Mouse (Mus musculus) stomach, postnatal 0 days (tissue): ENCODE measurements around the gene Supt3. TPM values are rescaled to one million over a fixed set of nuclear protein-coding genes. Genes with fewer than 3 reads are reported as not detected.

Experiments
- ATAC-seq: fragments of 200-750 bp; cut with Nextera tagmentation; 2 replicates; pipeline ENCODE4 v1.8.0; 2017; ENCODE audit not compliant: low FRiP score, low TSS enrichment
- DNase-seq: peaks from one replicate; pipeline ENCODE4 v3.0.0-alpha.2; 2016; ENCODE audit warnings: low spot score
- H3K27ac ChIP-seq: fragments of 300-500 bp; sonication (generic); replicated peaks from 2 replicates; pipeline ENCODE4 v1.5.1; 2014; ENCODE audit warnings: mild to moderate bottlenecking, control low read depth
- H3K27me3 ChIP-seq: fragments of 300-500 bp; sonication (generic); 2 replicates; pipeline ENCODE4 v1.6.1; 2014; ENCODE audit warnings: low read length; ENCODE audit not compliant: control insufficient read depth, insufficient read depth
- H3K36me3 ChIP-seq: fragments of 300-500 bp; sonication (generic); 2 replicates; pipeline ENCODE4 v1.6.1; 2014; ENCODE audit warnings: low read length, mixed read lengths; ENCODE audit not compliant: control insufficient read depth, insufficient read depth
- H3K4me1 ChIP-seq: fragments of 300-500 bp; sonication (generic); replicated peaks from 2 replicates; pipeline ENCODE4 v1.6.1; 2014; ENCODE audit warnings: antibody characterized with exemption; ENCODE audit not compliant: control insufficient read depth, insufficient read depth
- H3K4me2 ChIP-seq: fragments of 300-500 bp; sonication (generic); replicated peaks from 2 replicates; pipeline ENCODE4 v1.6.1; 2014; ENCODE audit warnings: low read depth, mild to moderate bottlenecking, control low read depth, moderate library complexity
- H3K4me3 ChIP-seq: fragments of 300-500 bp; sonication (generic); 2 replicates; pipeline ENCODE4 v1.5.1; 2014; ENCODE audit warnings: low read depth, low read length, control low read depth
- H3K9ac ChIP-seq: fragments of 300-500 bp; sonication (generic); 2 replicates; pipeline ENCODE4 v1.6.1; 2014; ENCODE audit warnings: mild to moderate bottlenecking, low read length, control low read depth, mixed read lengths
- H3K9me3 ChIP-seq: fragments of 300-500 bp; sonication (generic); 2 replicates; pipeline ENCODE4 v1.6.1; 2016; ENCODE audit warnings: low read length; ENCODE audit not compliant: control insufficient read depth
- CTCF ChIP-seq: IDR thresholded peaks from 2 replicates; pipeline ENCODE4 v1.5.1; 2016; ENCODE audit warnings: antibody characterized with exemption, low read depth, mild to moderate bottlenecking, moderate library complexity
- EP300 ChIP-seq: optimal IDR thresholded peaks from 2 replicates; pipeline ENCODE3; 2016; ENCODE audit warnings: antibody characterized with exemption
- WGBS: fragments of 180-500 bp; shearing (Covaris S2); extraction: QIAGEN DNeasy Blood & Tissue Kit; methylation state at CpG from one replicate; pipeline ENCODE4 v1.1.7; 2014; 5-methylcytosine and 5-hydroxymethylcytosine counted together
- polyA plus RNA-seq: library from polyadenylated mRNA; unstranded; fragments of >200 nt; fragmentation: Nextera tagmentation; extraction: Ambion mirVana; gene quantifications from 2 replicates; pipeline ENCODE4 v1.2.1, GENCODE M21; 2015

The Supt3 gene
- polyA plus RNA-seq, 1 experiment from 2014 or later: 8.9 TPM

- no peak for ATAC-seq
- Histone ChIP-seq H3K36me3 (no peaks in the 10 kb centered on the region), H3K9me3 (no peaks in the 10 kb centered on the region), H3K4me1 (no peaks in the 10 kb centered on the region), H3K27ac (no peak overlapping the region), H3K4me2 (no peak overlapping the region), H3K27me3 (no peaks in the 10 kb centered on the region), H3K9ac (no peak overlapping the region), H3K4me3 (no peak overlapping the region)
- TF ChIP-seq CTCF (peak; percentile 66), EP300 (no peak)
- DNase-seq: no peak
- WGBS: 56% methylated on average over 3 of the region's 3 CpGs
Measured at GRCm38 (mm10) chr17:44743780-44744179, 33.2 kb upstream of the Supt3 start.

DNA sequence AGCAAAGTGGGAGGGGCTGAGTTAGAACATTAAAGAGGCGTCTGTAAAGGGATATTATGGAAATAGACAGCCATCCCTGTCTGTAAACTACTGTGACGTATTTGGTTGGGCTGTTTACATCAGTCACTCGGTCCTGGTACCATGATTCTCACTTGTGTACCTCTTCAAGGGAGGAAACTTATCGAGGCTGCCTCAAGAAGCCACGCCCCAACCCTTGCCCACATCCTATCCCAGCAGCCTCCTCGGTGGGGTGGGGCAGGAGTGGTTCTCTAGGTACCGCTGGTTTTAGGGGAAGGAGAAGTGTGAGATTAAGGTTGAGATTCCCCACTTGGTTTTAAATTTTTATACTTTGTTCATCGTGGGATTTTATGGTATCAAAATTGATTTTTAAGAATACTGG lies 31.6 kb upstream of the Supt3 start:
- TF ChIP-seq CTCF: no peak
- no peak for TF ChIP-seq EP300
- no peaks in the 10 kb centered on the region for H3K9me3 ChIP-seq
- 83% methylated on average over 8 of the region's 8 CpGs for WGBS
- H3K9ac ChIP-seq: no peak overlapping the region
- no peaks in the 10 kb centered on the region for H3K36me3 ChIP-seq
- no peak overlapping the region for H3K4me2 ChIP-seq
- no peak overlapping the region for H3K4me3 ChIP-seq
- H3K27ac ChIP-seq: no peak overlapping the region
- DNase-seq: no peak
- H3K27me3 ChIP-seq: no peaks in the 10 kb centered on the region
- ATAC-seq: no peak
- no peaks in the 10 kb centered on the region for H3K4me1 ChIP-seq

DNA sequence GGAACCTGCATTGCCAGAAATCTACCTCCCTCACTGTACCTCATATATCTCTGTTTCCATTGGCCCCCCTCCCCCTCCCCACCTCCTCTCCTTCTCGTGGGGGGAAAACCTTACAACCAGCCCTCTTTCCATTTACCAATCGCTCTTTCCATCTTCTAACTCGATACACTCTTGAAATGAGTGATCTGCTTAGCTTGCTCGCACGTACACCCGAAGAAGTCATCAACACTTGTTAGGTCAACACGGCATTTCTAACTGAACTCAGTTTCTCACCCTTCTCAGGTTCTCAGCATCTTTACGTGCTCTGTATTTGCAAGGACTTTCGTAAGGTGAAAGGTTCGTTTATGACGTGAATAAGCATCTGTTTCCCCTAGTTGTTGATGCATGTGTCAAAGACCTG lies 10.6 kb upstream of the Supt3 start:
- H3K9ac ChIP-seq: no peak overlapping the region
- no peaks in the 10 kb centered on the region for H3K27me3 ChIP-seq
- no peaks in the 10 kb centered on the region for H3K9me3 ChIP-seq
- H3K4me3 ChIP-seq: no peak overlapping the region
- no peaks in the 10 kb centered on the region for H3K36me3 ChIP-seq
- TF ChIP-seq CTCF: no peak
- TF ChIP-seq EP300: no peak
- WGBS: 79% methylated on average over 11 of the region's 11 CpGs
- no peak overlapping the region for H3K4me2 ChIP-seq
- H3K4me1 ChIP-seq: no peaks in the 10 kb centered on the region
- DNase-seq (no peak), ATAC-seq (no peak)
- no peak overlapping the region for H3K27ac ChIP-seq

GRCm38 (mm10) chr17:44766975-44767374 lies 10.0 kb upstream of the Supt3 start:
- WGBS: 53% methylated on average over 2 of the region's 2 CpGs
- DNase-seq: no peak

GRCm38 (mm10) chr17:44767375-44767774 lies 9.6 kb upstream of the Supt3 start:
- H3K27ac ChIP-seq: no peak overlapping the region
- no peak overlapping the region for H3K9ac ChIP-seq
- no peaks in the 10 kb centered on the region for H3K36me3 ChIP-seq
- no peaks in the 10 kb centered on the region for H3K9me3 ChIP-seq
- H3K4me3 ChIP-seq: no peak overlapping the region
- H3K27me3 ChIP-seq: no peaks in the 10 kb centered on the region
- no peak for TF ChIP-seq CTCF
- peak; percentile 44 for TF ChIP-seq EP300
- H3K4me1 ChIP-seq: no peaks in the 10 kb centered on the region
- peak; percentile 89 for ATAC-seq
- 59% methylated on average over 1 of the region's 1 CpGs for WGBS
- no peak for DNase-seq
- no peak overlapping the region for H3K4me2 ChIP-seq

More at GRCm38 (mm10) chr17:44766975-44767374, 10.0 kb upstream of the Supt3 start:
- Histone ChIP-seq H3K4me1 (no peaks in the 10 kb centered on the region), H3K4me2 (no peak overlapping the region), H3K4me3 (no peak overlapping the region), H3K27me3 (no peaks in the 10 kb centered on the region), H3K36me3 (no peaks in the 10 kb centered on the region), H3K27ac (no peak overlapping the region), H3K9ac (no peak overlapping the region), H3K9me3 (no peaks in the 10 kb centered on the region)
- TF ChIP-seq CTCF: no peak
- no peak for TF ChIP-seq EP300
- no peak for ATAC-seq

GRCm38 (mm10) chr17:44768522-44768921 lies 8.4 kb upstream of the Supt3 start:
- TF ChIP-seq CTCF (no peak), EP300 (no peak)
- no peaks in the 10 kb centered on the region for H3K27me3 ChIP-seq
- DNase-seq (no peak), ATAC-seq (no peak)
- no peaks in the 10 kb centered on the region for H3K9me3 ChIP-seq
- no peak overlapping the region for H3K9ac ChIP-seq
- whole genome bisulfite sequencing: 76% methylated on average over 5 of the region's 5 CpGs
- no peak overlapping the region for H3K4me3 ChIP-seq
- H3K4me1 ChIP-seq: no peaks in the 10 kb centered on the region
- no peak overlapping the region for H3K4me2 ChIP-seq
- H3K36me3 ChIP-seq: no peaks in the 10 kb centered on the region
- H3K27ac ChIP-seq: no peak overlapping the region
